Mouse (Mus musculus) lung, embryonic 15.5 days (tissue): Measurements from ENCODE around the gene Tinagl1. TPM values are rescaled to one million over a fixed set of nuclear protein-coding genes. Genes with fewer than 3 reads are reported as not detected.

Source experiments
- ATAC-seq: fragments of 200-750 bp; cut with Nextera tagmentation; 2 replicates; pipeline ENCODE4 v1.8.0; 2017; ENCODE audit warnings: moderate number of reproducible peaks, borderline replicate concordance; ENCODE audit not compliant: low FRiP score, low TSS enrichment; ENCODE audit errors: extremely low read depth
- H3K27ac ChIP-seq: fragments of 300-500 bp; sonication (generic); 2 replicates; pipeline ENCODE4 v1.5.1; 2015; ENCODE audit warnings: moderate library complexity, mild to moderate bottlenecking, inconsistent platforms
- H3K27me3 ChIP-seq: fragments of 300-500 bp; sonication (generic); 2 replicates; pipeline ENCODE4 v1.6.1; 2015; ENCODE audit warnings: inconsistent platforms
- H3K36me3 ChIP-seq: fragments of 300-500 bp; sonication (generic); 2 replicates; pipeline ENCODE4 v1.6.1; 2015; ENCODE audit warnings: inconsistent platforms
- H3K4me1 ChIP-seq: fragments of 300-500 bp; sonication (generic); 2 replicates; pipeline ENCODE4 v1.6.1; 2015; ENCODE audit warnings: inconsistent platforms
- H3K4me2 ChIP-seq: fragments of 300-500 bp; sonication (generic); 2 replicates; pipeline ENCODE4 v1.6.1; 2015; ENCODE audit warnings: inconsistent platforms, mild to moderate bottlenecking, moderate library complexity
- H3K4me3 ChIP-seq: fragments of 300-500 bp; sonication (generic); 2 replicates; pipeline ENCODE4 v1.5.1; 2015; ENCODE audit warnings: mild to moderate bottlenecking, inconsistent platforms
- H3K9ac ChIP-seq: fragments of 300-500 bp; sonication (generic); 2 replicates; pipeline ENCODE4 v1.6.1; 2015; ENCODE audit warnings: inconsistent platforms
- H3K9me3 ChIP-seq: fragments of 300-500 bp; sonication (generic); 2 replicates; pipeline ENCODE4 v1.6.1; 2016; ENCODE audit warnings: inconsistent platforms
- WGBS: fragments of 180-500 bp; shearing (Covaris S2); methylation state at CpG from one replicate; pipeline ENCODE4 v1.1.7; 2015; 5-methylcytosine and 5-hydroxymethylcytosine counted together
- polyA plus RNA-seq: library from polyadenylated mRNA; unstranded; fragments of >200 nt; fragmentation: Nextera tagmentation; extraction: Ambion mirVana; gene quantifications from 2 replicates; pipeline ENCODE4 v1.2.1, GENCODE M21; 2015

Tinagl1 gene
- polyA plus RNA-seq, 1 experiment from 2014 or later, result 57.5 TPM

DNA sequence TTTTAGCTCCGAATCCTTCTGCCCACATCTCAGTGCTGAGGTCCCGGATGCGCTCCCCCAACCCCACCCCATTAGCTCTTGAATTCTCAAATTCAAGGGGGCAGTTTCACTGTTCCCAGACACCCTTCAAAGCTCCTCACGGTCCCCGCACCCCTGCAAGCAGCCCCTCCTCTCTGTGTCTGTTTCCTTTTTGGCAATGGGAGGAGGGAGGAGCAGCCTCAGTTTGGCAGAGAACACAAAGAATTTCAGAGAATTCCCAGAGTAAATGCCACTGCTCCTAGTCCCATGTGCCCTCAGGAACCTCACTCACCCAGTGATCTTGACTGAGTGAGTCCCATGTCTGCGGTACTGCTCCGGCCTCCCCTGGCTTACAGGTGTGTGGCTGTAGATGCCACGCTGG is 8.3 kb downstream of the Tinagl1 start:
- H3K4me3 ChIP-seq, result no peak overlapping the region
- no peak overlapping the region for H3K4me2 ChIP-seq
- no peaks in the 10 kb centered on the region for H3K9me3 ChIP-seq
- H3K4me1 ChIP-seq, result peaks cover 63% of the 10 kb centered on the region
- 0 out of 2 replicates have a peak, but pooled peaks cover 4% of the 10 kb centered on the region for H3K36me3 ChIP-seq
- 0 out of 2 replicates have a peak overlapping the region, but pooled peaks have one; percentile 16 for H3K27ac ChIP-seq
- ATAC-seq, result no peak
- H3K9ac ChIP-seq, result no peak overlapping the region
- no peaks in the 10 kb centered on the region for H3K27me3 ChIP-seq
- 60% methylated on average over 8 of the region's 8 CpGs for WGBS

DNA sequence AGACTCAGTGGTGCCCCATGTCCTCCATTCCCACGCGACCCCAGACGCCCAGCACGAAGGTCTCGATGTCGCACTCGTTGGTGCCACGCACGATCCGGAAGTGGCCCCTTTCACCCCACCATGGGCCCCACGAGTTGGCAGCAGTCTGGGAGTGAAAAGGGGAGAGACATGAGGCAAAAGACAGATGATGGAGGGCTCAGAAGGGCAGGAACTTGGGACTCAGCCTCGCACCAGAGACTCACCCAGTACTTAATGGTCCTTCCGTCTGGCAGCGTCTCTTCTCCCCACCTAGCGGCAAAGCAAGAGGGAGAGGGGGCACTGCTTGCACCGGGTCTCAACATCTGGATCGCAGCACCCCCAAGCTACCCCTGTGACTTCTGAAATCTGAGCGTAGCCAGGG is 8.9 kb downstream of the Tinagl1 start:
- Histone ChIP-seq H3K9ac (no peak overlapping the region), H3K9me3 (no peaks in the 10 kb centered on the region), H3K4me3 (no peak overlapping the region), H3K4me2 (no peak overlapping the region), H3K27me3 (no peaks in the 10 kb centered on the region), H3K36me3 (0 out of 2 replicates have a peak, but pooled peaks cover 4% of the 10 kb centered on the region), H3K4me1 (peaks cover 58% of the 10 kb centered on the region), H3K27ac (no peak overlapping the region; the same call in 1 of the 2 replicates)
- ATAC-seq, result no peak
- 78% methylated on average over 18 of the region's 18 CpGs for WGBS

DNA sequence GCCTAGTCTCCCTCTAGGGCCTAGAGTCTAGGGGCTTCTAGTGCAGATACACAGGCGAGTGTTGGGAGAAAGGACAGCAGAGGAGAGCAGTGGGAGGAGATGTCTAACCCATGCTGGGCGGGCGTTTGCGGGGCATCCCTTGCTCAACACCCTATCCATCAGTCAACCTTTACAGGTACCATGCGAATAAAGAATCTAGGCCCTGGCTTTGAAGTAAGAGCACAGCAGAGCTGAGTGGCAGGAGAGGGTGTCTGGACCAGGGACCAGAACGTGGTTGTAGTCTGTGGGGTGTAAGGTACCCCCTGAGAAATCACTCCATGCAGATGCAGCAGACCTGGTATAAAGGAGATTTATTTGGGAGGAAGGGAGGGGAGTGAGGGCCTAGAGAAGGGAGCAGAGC is 10.8 kb downstream of the Tinagl1 start:
- 70% methylated on average over 6 of the region's 6 CpGs for WGBS
- no peaks in the 10 kb centered on the region for H3K36me3 ChIP-seq
- peak overlapping the region; percentile 80 for H3K27ac ChIP-seq
- no peaks in the 10 kb centered on the region for H3K9me3 ChIP-seq
- no peak overlapping the region for H3K4me3 ChIP-seq
- no peak overlapping the region for H3K4me2 ChIP-seq
- no peak for ATAC-seq
- no peaks in the 10 kb centered on the region for H3K27me3 ChIP-seq
- H3K4me1 ChIP-seq, result peaks cover 59% of the 10 kb centered on the region
- H3K9ac ChIP-seq, result peak overlapping the region; percentile 46; the same call in 1 of the 2 replicates

DNA sequence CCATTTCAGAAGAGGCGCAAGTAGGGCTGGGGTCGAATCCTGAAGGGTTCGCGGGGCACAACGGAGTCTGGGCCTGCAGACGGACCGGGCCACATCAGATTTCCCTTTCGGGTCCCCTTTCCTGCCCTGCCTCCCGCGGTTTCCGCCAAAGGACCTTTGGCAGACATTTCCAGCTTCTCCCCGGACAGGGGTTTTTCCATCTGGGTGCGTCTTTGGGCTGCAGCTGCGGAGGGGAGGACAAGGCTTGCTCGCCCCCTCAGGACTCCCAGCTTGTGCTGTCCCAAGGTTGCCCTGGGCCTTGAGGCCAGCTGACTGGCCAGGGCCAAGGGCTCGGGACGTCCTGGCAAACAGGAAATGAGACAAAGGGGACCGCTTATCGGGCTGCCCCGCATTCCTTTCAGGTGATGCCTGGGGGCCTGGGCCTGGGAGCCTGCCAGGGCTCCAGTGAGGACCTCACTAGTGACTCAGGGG is 11.5 kb downstream of the Tinagl1 start:
- H3K4me3 ChIP-seq, result peak overlapping the region; percentile 19
- H3K27ac ChIP-seq, result peak overlapping the region; percentile 80
- H3K4me2 ChIP-seq, result peak overlapping the region; percentile 54
- H3K9ac ChIP-seq, result peak overlapping the region; percentile 46
- 4% methylated on average over 20 of the region's 20 CpGs for WGBS
- ATAC-seq, result no peak
- H3K9me3 ChIP-seq, result no peaks in the 10 kb centered on the region
- H3K27me3 ChIP-seq, result no peaks in the 10 kb centered on the region
- H3K36me3 ChIP-seq, result no peaks in the 10 kb centered on the region
- H3K4me1 ChIP-seq, result peaks cover 53% of the 10 kb centered on the region

DNA sequence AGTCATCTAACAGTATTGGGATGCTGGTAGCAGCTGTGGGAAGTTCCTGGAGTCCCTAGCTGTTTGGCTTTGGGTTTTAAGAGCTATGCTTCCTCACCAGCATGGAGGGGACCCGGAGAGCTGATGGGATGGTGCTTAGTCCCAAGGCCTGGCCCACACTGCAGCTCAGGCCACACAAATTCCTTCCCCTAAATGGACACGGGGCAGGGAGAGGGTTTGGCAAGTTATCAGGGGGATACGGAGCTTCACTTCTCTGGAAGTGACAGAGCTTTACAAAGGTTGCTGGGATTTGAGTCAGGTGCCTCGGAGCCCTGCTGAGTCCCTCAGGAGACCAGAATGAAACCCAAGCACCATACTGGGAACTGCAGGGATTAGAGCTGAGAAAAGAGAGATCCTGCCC is 13.6 kb downstream of the Tinagl1 start:
- 43% methylated on average over 4 of the region's 4 CpGs for WGBS
- Histone ChIP-seq H3K27me3 (no peaks in the 10 kb centered on the region), H3K4me1 (peaks cover 32% of the 10 kb centered on the region), H3K36me3 (no peaks in the 10 kb centered on the region), H3K9ac (no peak overlapping the region), H3K4me2 (no peak overlapping the region), H3K27ac (no peak overlapping the region), H3K4me3 (no peak overlapping the region), H3K9me3 (no peaks in the 10 kb centered on the region)
- no peak for ATAC-seq

DNA sequence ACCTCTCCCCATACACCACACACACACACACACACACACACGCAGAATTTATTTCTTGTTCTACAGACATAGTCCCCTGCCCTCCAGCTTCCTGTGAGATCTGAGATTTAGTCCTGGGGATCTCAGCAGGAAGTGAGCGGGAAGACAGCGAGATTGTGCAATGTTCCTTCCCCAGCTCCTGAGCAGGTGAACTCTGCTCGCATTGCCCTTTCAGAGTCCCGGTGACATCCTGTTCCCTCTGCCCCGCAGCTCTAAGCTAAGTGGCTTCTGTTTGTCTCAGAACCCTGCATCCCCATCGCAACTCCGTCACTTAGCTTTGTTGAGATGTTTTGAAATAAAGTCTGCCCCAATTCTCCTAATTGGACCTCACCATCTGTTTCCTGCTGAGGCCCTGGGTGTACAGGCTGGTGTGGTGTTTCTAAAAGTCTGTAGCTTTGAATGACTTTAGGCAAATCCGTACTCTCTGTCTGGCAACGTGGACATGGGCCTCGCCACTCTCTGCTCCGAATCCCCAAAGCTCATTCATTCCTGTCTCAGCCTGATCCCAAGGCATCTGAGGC is 18.0 kb downstream of the Tinagl1 start:
- Histone ChIP-seq H3K9me3 (no peaks in the 10 kb centered on the region), H3K4me1 (0 out of 2 replicates have a peak, but pooled peaks cover 3% of the 10 kb centered on the region), H3K9ac (no peak overlapping the region), H3K27ac (no peak overlapping the region), H3K27me3 (peaks cover 14% of the 10 kb centered on the region), H3K4me2 (no peak overlapping the region), H3K4me3 (no peak overlapping the region), H3K36me3 (no peaks in the 10 kb centered on the region)
- no peak for ATAC-seq
- WGBS, result 64% methylated on average over 12 of the region's 12 CpGs

DNA sequence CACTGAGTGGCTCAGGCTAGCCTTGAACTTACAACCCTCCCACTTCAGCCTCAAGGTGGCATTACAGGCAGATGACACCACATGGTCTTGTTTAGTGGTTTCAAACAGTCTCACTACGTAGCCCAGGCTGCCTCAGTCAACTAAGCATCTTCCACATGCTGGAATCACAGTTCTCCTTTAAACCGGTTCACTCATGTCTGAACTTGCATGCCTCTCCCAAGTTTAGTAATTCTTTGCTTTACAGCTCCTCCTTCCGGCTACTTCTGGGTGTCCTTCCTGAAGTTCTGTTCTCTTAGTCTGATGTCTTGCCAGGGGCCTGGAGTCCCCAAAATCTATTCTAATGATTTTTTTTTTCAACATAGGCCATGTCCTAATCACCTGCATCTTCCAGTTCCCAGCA is 20.7 kb downstream of the Tinagl1 start:
- 76% methylated on average over 3 of the region's 3 CpGs for WGBS
- no peak for ATAC-seq

DNA sequence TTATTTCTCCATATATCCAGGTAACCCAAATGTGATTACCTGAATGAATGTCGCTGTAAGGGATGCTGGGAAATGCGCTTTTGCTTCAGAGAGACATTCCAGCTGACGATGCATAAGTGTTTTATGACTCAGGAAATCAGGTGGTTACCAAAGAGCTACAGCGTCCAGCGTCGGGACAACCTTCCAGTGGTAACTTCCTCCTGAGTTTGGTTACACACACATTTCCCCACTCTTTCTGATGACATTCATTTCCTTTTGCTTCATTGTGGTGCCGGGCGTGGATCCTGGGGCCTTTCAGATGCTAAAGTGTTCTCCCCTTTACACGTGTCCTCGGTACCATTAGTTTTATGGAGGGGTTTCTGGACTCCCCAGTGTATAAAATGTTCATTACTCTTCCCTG is 26.5 kb downstream of the Tinagl1 start:
- H3K36me3 ChIP-seq, result no peaks in the 10 kb centered on the region
- no peak overlapping the region for H3K4me2 ChIP-seq
- 67% methylated on average over 10 of the region's 10 CpGs for WGBS
- H3K27ac ChIP-seq, result no peak overlapping the region
- no peak overlapping the region for H3K9ac ChIP-seq
- H3K9me3 ChIP-seq, result no peaks in the 10 kb centered on the region
- H3K27me3 ChIP-seq, result peaks cover 19% of the 10 kb centered on the region
- H3K4me3 ChIP-seq, result no peak overlapping the region
- no peaks in the 10 kb centered on the region for H3K4me1 ChIP-seq
- ATAC-seq, result no peak

More for the DNA sequence above, 20.7 kb downstream of the Tinagl1 start:
- Histone ChIP-seq H3K27ac (no peak overlapping the region), H3K27me3 (peaks cover 20% of the 10 kb centered on the region), H3K9me3 (no peaks in the 10 kb centered on the region), H3K4me2 (no peak overlapping the region), H3K36me3 (no peaks in the 10 kb centered on the region), H3K9ac (no peak overlapping the region), H3K4me1 (no peaks in the 10 kb centered on the region), H3K4me3 (no peak overlapping the region)

DNA sequence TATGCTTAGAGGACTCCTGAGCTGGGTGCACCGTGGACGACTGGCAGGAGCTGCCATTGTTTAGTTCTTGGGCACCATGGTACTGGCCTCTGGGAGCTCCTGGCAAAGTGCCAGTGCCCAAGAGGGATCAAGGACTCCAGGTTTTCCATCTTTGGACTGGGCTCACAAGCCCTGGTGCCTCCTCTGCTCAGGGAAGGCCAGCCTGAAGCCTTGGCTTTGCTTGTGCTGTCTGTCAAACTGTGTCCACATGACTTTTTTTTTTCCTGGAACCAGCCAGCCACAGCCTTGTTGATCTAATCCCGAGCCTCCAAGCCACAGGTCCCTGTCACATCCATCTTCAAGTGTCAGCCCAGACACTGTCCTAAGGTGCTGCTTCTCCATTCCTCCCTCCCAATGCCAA is 33.1 kb downstream of the Tinagl1 start:
- Histone ChIP-seq H3K9ac (no peak overlapping the region), H3K4me1 (peaks cover 17% of the 10 kb centered on the region), H3K9me3 (no peaks in the 10 kb centered on the region), H3K4me2 (no peak overlapping the region), H3K36me3 (no peaks in the 10 kb centered on the region), H3K27ac (no peak overlapping the region), H3K4me3 (no peak overlapping the region), H3K27me3 (peaks cover 44% of the 10 kb centered on the region)
- no peak for ATAC-seq
- 43% methylated on average over 3 of the region's 3 CpGs for WGBS

DNA sequence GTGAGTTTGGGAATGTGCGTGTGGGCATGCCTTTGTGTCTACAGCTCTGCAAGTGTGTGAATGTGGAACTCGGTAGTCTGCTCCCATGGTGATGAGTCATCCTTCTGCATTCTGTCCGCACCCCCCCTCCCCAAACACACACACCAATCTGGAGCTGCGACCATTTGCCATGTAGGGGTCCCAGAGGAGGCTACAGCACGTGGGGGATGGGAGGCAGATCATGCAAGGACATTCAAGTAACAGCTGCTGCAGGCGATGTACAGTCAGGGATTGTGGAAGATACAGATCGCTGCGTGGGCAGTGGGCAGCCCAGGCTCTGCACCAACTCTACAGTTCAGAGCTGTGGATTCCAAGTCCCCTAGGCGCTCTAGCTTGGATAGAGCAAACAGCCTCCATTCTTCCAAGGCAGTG is 33.9 kb downstream of the Tinagl1 start:
- Histone ChIP-seq H3K27me3 (peaks cover 49% of the 10 kb centered on the region), H3K9me3 (no peaks in the 10 kb centered on the region), H3K4me2 (no peak overlapping the region), H3K9ac (no peak overlapping the region), H3K4me1 (peaks cover 17% of the 10 kb centered on the region), H3K36me3 (no peaks in the 10 kb centered on the region), H3K27ac (no peak overlapping the region), H3K4me3 (no peak overlapping the region)
- ATAC-seq, result no peak
- WGBS, result 47% methylated on average over 9 of the region's 9 CpGs

DNA sequence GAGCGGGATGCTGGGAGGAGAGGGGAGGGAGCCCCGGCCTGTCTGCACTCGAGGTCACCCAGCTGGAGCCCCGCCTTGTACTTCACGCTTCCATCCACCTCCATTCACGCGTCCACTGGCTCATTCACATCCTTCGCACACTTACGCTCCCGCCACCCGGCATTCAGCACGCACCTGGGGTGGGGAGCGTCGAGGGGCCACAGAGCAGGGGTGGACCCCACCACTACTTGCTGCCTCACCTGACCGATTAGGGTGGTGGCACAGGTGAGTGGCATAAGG is 35.8 kb downstream of the Tinagl1 start, which contains the start of gene Hcrtr1:
TSS of gene Hcrtr1 (minus strand) at position 146 of the 279 bp plus-strand sequence.
- ATAC-seq, result 0 out of 2 replicates have a peak, but pooled peaks have one; percentile 8
- H3K4me2 ChIP-seq, result peak within 1 kb of the TSS; percentile 80
- H3K4me3 ChIP-seq, result peak within 1 kb of the TSS; percentile 37
- H3K27ac ChIP-seq, result no peak within 1 kb of the TSS
- peak within 1 kb of the TSS; percentile 27 for H3K9ac ChIP-seq
- no peaks in the 10 kb centered on the region for H3K36me3 ChIP-seq
- H3K27me3 ChIP-seq, result peaks cover 49% of the 10 kb centered on the region
- peaks cover 17% of the 10 kb centered on the region for H3K4me1 ChIP-seq
- under 1% methylated on average over 12 of the region's 15 CpGs for WGBS
- no peaks in the 10 kb centered on the region for H3K9me3 ChIP-seq

DNA sequence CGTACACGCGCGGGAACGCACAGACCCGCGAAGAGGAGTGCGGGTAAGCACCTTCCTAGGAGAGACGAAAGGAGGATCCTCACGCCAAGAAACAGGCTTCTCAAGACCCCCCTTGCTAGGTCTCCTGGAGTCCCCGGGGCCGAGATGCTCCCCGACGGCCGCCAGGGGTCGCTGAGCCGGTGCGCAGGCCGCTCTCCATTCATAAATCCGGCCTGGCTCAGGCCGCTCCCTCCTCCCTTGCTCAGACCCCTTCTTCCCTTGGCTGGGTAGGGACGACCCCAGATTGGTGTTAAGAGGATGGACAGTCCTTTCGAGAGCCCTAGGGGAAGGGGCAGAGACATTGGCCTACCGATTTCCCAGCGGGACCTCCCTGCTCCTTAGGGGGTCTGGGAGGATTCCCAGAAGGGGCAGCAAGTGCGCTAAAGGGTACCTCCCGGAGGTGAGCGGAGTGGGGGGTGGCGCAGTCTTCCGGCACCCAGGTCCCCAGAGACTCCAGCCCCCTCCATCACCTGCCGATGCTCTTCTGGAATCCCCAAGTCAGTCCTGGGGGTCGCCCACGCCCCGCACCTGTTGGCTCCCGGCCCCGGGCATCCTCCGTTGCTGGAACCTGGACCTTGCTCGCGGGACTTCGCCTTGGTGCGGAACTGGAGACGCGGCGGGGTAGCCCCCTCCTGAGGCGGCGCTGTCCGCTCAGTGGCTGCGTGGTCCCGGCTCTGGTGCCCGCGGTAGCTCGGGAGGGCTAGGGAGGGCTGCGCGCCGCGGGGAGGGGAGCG is 36.3 kb downstream of the Tinagl1 start:
- Histone ChIP-seq H3K9me3 (no peaks in the 10 kb centered on the region), H3K36me3 (no peaks in the 10 kb centered on the region), H3K9ac (peak overlapping the region; percentile 27), H3K4me1 (peaks cover 17% of the 10 kb centered on the region), H3K27ac (no peak overlapping the region), H3K4me2 (peak overlapping the region; percentile 80), H3K27me3 (peaks cover 49% of the 10 kb centered on the region), H3K4me3 (peak overlapping the region; percentile 37)
- under 1% methylated on average over 55 of the region's 57 CpGs for WGBS
- peak; percentile 43 for ATAC-seq
